Mouse (Mus musculus): ENCODE measurements around the gene 1700008P02Rik. TPM values are rescaled to one million over a fixed set of nuclear protein-coding genes. Genes with fewer than 3 reads are reported as not detected.
"Not testable (repeated sequence)": the region's sequence is repeated elsewhere in the genome, so short reads cannot be mapped to it uniquely, and the experiment has no call there.

Gene 1700008P02Rik
- polyA plus RNA-seq (2012; fragmentation: generic; extraction: Trizol), result not detected

GRCm38 (mm10) chr3:6620343-6620742, at the start of gene 1700008P02Rik:
1700008P02Rik (minus strand) TSS chr3:6620443.
- H3ac ChIP-seq (ENCODE audit: control insufficient read depth, insufficient read length), result no peak within 1 kb of the TSS
- TF ChIP-seq POLR2A (IDR thresholded peaks at IDR 0.05; ENCODE audit: insufficient read length, low read depth) (no peak), TCF3 (IDR thresholded peaks at IDR 0.05; ENCODE audit: insufficient read length, low read depth) (no peak), POLR2AphosphoS2 (IDR thresholded peaks at IDR 0.05; ENCODE audit: insufficient read length, low read depth) (no peak), MYOG (IDR thresholded peaks at IDR 0.05; ENCODE audit: control insufficient read depth in 1 of 3, insufficient read depth in 1 of 3, insufficient read length in 2 of 3, low read depth in 2 of 3) (no peak), SRF (IDR thresholded peaks at IDR 0.05; ENCODE audit: control insufficient read depth, insufficient read length, low read depth) (no peak), E2F4 (IDR thresholded peaks at IDR 0.05; ENCODE audit: insufficient read depth) (no peak), CEBPB (IDR thresholded peaks at IDR 0.05; ENCODE audit: insufficient read depth, poor library complexity, severe bottlenecking) (no peak), TCF12 (IDR thresholded peaks at IDR 0.05; ENCODE audit: insufficient read depth, poor library complexity, severe bottlenecking) (no peak), MYOD1 (IDR thresholded peaks at IDR 0.05; ENCODE audit: control insufficient read depth in 1 of 3, insufficient read length in 2 of 3, low read depth in 2 of 3) (no peak), USF1 (IDR thresholded peaks at IDR 0.05; ENCODE audit: low read depth) (no peak), MAX (IDR thresholded peaks at IDR 0.05; ENCODE audit: low read depth) (no peak), REST (IDR thresholded peaks at IDR 0.05; ENCODE audit: insufficient read depth, insufficient read length) (no peak)
- H3K79me2 ChIP-seq (ENCODE audit: control insufficient read depth, insufficient read depth), result no peaks in the 10 kb centered on the region
- H3K4me3 ChIP-seq, result no peak within 1 kb of the TSS
- H3K27me3 ChIP-seq (ENCODE audit: control insufficient read depth, insufficient read depth, insufficient read length), result no peaks in the 10 kb centered on the region
- no peaks in the 10 kb centered on the region for H3K36me3 ChIP-seq (ENCODE audit: control insufficient read depth, insufficient read depth)
- no peak within 1 kb of the TSS for H3K4me2 ChIP-seq (ENCODE audit: low read depth)

- Histone ChIP-seq H3K79me2 (ENCODE audit: control insufficient read depth, insufficient read depth) (no peaks in the 10 kb centered on the region), H3ac (ENCODE audit: control insufficient read depth, insufficient read length) (no peak overlapping the region), H3K4me2 (ENCODE audit: low read depth) (no peak overlapping the region), H3K27me3 (ENCODE audit: control insufficient read depth, insufficient read depth, insufficient read length) (no peaks in the 10 kb centered on the region), H3K4me3 (no peak overlapping the region), H3K36me3 (ENCODE audit: control insufficient read depth, insufficient read depth) (no peaks in the 10 kb centered on the region)
- no peak for TF ChIP-seq SRF (IDR thresholded peaks at IDR 0.05; ENCODE audit: control insufficient read depth, insufficient read length, low read depth)
- no peak for TF ChIP-seq TCF3 (IDR thresholded peaks at IDR 0.05; ENCODE audit: insufficient read length, low read depth)
- no peak for TF ChIP-seq E2F4 (IDR thresholded peaks at IDR 0.05; ENCODE audit: insufficient read depth)
Observed at GRCm38 (mm10) chr3:6649411-6649810, 29.2 kb upstream of the 1700008P02Rik start.

- not testable (repeated sequence) for H3K79me2 ChIP-seq (ENCODE audit: control insufficient read depth, insufficient read depth); H3K4me2 ChIP-seq (ENCODE audit: low read depth); H3K36me3 ChIP-seq (ENCODE audit: control insufficient read depth, insufficient read depth); H3K4me3 ChIP-seq; H3K27me3 ChIP-seq (ENCODE audit: control insufficient read depth, insufficient read depth, insufficient read length); H3ac ChIP-seq (ENCODE audit: control insufficient read depth, insufficient read length)
Observed at GRCm38 (mm10) chr3:6638151-6638550, 17.9 kb upstream of the 1700008P02Rik start.

- Histone ChIP-seq H3K36me3 (ENCODE audit: control insufficient read depth, insufficient read depth) (no peaks in the 10 kb centered on the region), H3K27me3 (ENCODE audit: control insufficient read depth, insufficient read depth, insufficient read length) (no peaks in the 10 kb centered on the region), H3K4me2 (ENCODE audit: low read depth) (no peak overlapping the region), H3ac (ENCODE audit: control insufficient read depth, insufficient read length) (no peak overlapping the region), H3K4me3 (no peak overlapping the region), H3K79me2 (ENCODE audit: control insufficient read depth, insufficient read depth) (no peaks in the 10 kb centered on the region)
- no peak for TF ChIP-seq MYOD1 (IDR thresholded peaks at IDR 0.05; ENCODE audit: control insufficient read depth in 1 of 3, insufficient read length in 2 of 3, low read depth in 2 of 3)
- no peak for TF ChIP-seq TCF3 (IDR thresholded peaks at IDR 0.05; ENCODE audit: insufficient read length, low read depth)
- TF ChIP-seq MYOG (IDR thresholded peaks at IDR 0.05; ENCODE audit: control insufficient read depth in 1 of 3, insufficient read depth in 1 of 3, insufficient read length in 2 of 3, low read depth in 2 of 3), result no peak
- no peak for TF ChIP-seq MAX (IDR thresholded peaks at IDR 0.05; ENCODE audit: low read depth)
- no peak for TF ChIP-seq SRF (IDR thresholded peaks at IDR 0.05; ENCODE audit: control insufficient read depth, insufficient read length, low read depth)
- no peak for TF ChIP-seq POLR2AphosphoS2 (IDR thresholded peaks at IDR 0.05; ENCODE audit: insufficient read length, low read depth)
- TF ChIP-seq POLR2A (IDR thresholded peaks at IDR 0.05; ENCODE audit: insufficient read length, low read depth), result no peak
- no peak for TF ChIP-seq USF1 (IDR thresholded peaks at IDR 0.05; ENCODE audit: low read depth)
- TF ChIP-seq E2F4 (IDR thresholded peaks at IDR 0.05; ENCODE audit: insufficient read depth), result no peak
- TF ChIP-seq REST (IDR thresholded peaks at IDR 0.05; ENCODE audit: insufficient read depth, insufficient read length), result no peak
- no peak for TF ChIP-seq TCF12 (IDR thresholded peaks at IDR 0.05; ENCODE audit: insufficient read depth, poor library complexity, severe bottlenecking)
- no peak for TF ChIP-seq CEBPB (IDR thresholded peaks at IDR 0.05; ENCODE audit: insufficient read depth, poor library complexity, severe bottlenecking)
Observed at GRCm38 (mm10) chr3:6634256-6634655, 14.0 kb upstream of the 1700008P02Rik start.

- Histone ChIP-seq H3ac (ENCODE audit: control insufficient read depth, insufficient read length) (no peak overlapping the region), H3K27me3 (ENCODE audit: control insufficient read depth, insufficient read depth, insufficient read length) (no peaks in the 10 kb centered on the region), H3K79me2 (ENCODE audit: control insufficient read depth, insufficient read depth) (no peaks in the 10 kb centered on the region), H3K36me3 (ENCODE audit: control insufficient read depth, insufficient read depth) (no peaks in the 10 kb centered on the region), H3K4me2 (ENCODE audit: low read depth) (no peak overlapping the region), H3K4me3 (no peak overlapping the region)
- TF ChIP-seq CEBPB (IDR thresholded peaks at IDR 0.05; ENCODE audit: insufficient read depth, poor library complexity, severe bottlenecking) (no peak), USF1 (IDR thresholded peaks at IDR 0.05; ENCODE audit: low read depth) (no peak), MAX (IDR thresholded peaks at IDR 0.05; ENCODE audit: low read depth) (no peak), POLR2A (IDR thresholded peaks at IDR 0.05; ENCODE audit: insufficient read length, low read depth) (no peak), REST (IDR thresholded peaks at IDR 0.05; ENCODE audit: insufficient read depth, insufficient read length) (no peak), MYOG (IDR thresholded peaks at IDR 0.05; ENCODE audit: control insufficient read depth in 1 of 3, insufficient read depth in 1 of 3, insufficient read length in 2 of 3, low read depth in 2 of 3) (no peak), MYOD1 (IDR thresholded peaks at IDR 0.05; ENCODE audit: control insufficient read depth in 1 of 3, insufficient read length in 2 of 3, low read depth in 2 of 3) (no peak), TCF3 (IDR thresholded peaks at IDR 0.05; ENCODE audit: insufficient read length, low read depth) (no peak), TCF12 (IDR thresholded peaks at IDR 0.05; ENCODE audit: insufficient read depth, poor library complexity, severe bottlenecking) (no peak), SRF (IDR thresholded peaks at IDR 0.05; ENCODE audit: control insufficient read depth, insufficient read length, low read depth) (no peak), POLR2AphosphoS2 (IDR thresholded peaks at IDR 0.05; ENCODE audit: insufficient read length, low read depth) (no peak), E2F4 (IDR thresholded peaks at IDR 0.05; ENCODE audit: insufficient read depth) (no peak)
Observed at GRCm38 (mm10) chr3:6617881-6618280, 2.4 kb downstream of the 1700008P02Rik start.
